Mouse (Mus musculus): Measurements from ENCODE around the gene Memo1.
"Not testable (repeated sequence)": the region's sequence is repeated elsewhere in the genome, so short reads cannot be mapped to it uniquely, and the experiment has no call there.

Memo1 gene

GRCm38 (mm10) chr17:74295026-74295970, at the start of gene Memo1:
Memo1 (minus strand) TSS chr17:74295521.
- peak; percentile 92 for DNase-seq

DNA sequence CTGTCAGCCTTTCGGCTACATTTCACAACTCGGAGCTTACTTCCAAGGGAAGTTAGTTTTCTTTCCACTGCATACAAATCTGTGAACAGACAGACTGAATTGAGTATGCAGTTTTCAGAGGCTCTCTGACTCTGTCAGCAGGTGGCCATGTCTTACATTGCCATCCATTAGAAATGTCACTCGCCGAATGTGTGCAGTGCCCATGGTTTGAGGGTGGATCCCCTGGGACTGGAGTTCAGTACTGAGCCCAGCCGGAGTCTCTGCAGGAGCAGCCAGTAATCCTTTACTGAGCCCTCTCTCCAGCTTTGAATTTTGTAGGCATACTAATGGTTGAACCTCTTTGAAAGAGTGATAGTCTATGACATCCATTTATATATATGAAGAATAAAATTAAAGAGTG, 45.8 kb upstream of the Memo1 start:
- no peak for DNase-seq

GRCm38 (mm10) chr17:74338937-74339804, 43.9 kb upstream of the Memo1 start, which contains the start of gene Spast:
Spast (plus strand) TSS chr17:74338987.
- DNase-seq = peak; percentile 85

DNA sequence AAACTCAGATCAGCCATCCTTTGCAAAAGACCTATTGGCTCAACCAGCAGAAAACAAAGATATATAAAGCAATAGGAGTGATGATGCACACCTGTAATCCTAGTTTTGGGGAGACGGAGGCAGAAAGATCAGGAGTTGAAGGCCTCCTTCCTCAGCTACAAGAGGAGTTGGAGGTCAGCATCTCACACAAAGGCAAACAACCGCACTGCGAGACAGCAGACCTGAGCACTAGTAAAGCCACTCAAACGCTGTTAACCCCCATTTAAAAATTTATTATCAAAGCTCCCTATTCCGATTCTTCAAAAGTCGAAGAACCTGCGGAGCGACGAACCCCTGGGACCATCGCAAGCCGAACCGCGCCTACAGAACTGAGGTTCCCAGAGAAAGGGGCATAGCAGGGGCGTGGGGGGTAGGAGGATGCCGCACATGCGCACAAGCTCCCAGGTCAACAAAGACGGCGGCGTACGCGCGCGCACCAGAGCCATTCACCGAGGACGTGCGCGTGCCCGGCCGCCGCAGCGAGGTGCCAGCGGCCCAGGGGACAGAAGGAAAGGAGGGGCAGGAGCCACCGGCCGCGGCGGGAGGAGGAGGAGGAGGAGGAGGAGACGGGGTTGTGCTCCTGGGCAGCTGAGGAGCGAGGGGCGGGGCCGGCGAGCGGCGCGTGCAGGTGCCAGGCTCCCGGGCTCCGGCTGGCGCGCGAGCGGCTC, 43.1 kb upstream of the Memo1 start:
- peak; percentile 97 for DNase-seq

DNA sequence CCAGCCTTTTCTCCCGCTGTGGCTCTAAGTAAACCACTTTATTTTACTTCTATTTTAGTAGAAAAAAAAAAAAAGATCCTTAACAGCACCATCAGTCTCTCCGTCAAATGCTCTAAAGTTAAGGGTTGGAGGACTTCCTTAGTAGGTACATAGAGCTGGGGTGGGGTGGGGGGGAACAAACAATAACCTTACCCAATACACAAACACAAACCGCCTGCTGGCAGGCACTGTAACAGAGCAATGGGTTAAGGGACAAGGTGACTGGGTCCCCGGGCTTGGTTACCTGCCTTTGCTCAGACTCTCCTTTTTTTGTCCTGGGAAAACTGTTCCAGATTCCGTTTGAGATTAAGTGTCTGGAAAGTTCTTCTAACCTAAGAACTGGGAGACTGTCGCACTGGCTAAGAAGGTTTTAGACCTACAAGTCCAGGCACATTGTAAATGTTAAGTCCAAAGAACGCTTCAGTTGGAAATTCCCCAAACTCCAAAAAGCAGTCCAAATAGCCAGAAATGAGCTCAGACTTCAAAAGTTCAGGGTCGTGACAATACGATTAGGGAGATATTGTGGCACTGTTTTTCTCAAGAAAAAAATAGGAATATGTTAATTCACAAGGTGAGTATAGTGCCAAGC, 35.8 kb upstream of the Memo1 start:
- DNase-seq = no peak

DNA sequence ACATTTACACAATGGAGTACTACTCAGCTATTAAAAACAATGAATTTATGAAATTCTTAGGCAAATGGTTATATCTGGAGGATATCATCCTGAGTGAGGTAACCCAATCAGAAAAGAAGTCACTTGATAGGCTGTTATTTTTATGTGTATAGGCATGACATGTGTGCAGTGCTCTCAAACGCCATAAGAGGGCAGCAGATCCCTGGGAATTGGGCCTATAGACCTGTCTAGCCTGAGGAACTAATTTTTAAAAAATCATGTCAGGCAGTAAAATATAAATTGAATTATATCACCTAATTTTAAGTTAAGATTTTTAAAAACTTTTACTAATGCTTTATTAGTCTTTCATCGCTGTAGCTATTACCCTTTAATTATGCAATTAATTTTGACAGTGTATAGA, 32.8 kb upstream of the Memo1 start:
- DNase-seq = peak; percentile 73

- not testable (repeated sequence) for DNase-seq
These were observed 31.9 kb upstream of the Memo1 start for GRCm38 (mm10) chr17:74327195-74327594.

DNA sequence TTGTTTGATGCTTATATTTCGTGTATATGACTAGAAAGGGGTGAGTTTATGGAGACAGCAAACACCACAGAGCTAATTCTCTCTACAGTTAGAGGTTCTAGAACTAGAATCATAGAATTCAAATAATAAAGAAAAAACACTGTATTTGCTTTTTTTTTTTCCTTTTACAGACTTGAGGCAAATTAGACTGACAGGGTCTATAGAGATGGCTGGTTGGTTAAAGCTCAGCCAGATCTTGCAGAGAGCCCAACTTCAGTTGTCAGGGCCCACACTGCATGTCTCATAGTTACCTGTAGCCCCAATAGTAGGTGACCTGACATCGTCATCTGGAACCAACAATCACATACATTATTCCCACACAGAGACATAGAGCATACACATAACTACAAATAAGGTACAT, 28.5 kb upstream of the Memo1 start, which contains the start of gene Dpy30:
Dpy30 (minus strand) TSS at position 101 of the 400 bp plus-strand sequence.
- DNase-seq = no peak

GRCm38 (mm10) chr17:74322400-74323054, 27.2 kb upstream of the Memo1 start:
- DNase-seq = no peak

DNA sequence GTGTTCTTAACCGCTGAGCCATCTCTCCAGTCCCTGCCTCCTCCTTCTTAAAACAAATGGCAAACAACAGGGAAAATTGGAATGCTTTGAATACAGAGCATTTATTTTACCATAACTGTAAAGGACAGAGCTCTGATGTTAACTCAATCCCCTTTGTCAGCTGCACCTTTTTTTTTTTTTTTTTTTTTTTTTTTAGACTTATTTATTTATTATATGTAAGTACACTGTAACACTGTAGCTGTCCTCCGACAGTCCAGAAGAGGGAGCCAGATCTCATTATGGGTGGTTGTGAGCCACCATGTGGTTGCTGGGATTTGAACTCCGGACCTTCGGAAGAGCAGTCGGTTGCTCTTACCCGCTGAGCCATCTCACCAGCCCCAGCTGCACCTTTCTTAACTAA, 23.4 kb upstream of the Memo1 start:
- no peak for DNase-seq

DNA sequence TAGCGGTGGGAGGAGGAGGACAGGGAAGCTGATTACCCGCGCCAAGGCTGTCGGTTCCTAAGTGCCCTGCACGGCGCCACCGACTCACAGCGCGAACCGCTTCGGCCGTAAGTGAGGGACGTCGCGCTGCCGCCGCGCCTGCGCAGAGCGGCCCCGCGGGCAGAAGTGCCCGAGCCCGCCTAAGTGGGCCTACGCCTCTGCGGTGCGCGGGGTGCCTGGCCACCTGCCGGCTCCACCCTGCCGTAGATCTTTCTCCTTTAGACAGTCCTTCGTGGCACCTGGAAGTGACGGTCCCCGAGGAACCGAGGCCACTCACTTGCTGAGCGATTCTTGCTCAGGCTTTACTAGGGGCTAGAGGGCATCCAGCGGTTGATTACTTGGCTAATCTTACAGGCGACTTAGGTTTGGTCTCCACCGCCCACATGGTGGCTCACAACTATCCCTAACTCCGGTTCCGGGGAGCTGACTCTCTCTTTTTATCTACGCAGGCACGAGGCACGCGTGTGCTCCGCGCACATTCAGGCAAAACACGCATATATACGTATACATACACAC, 21.1 kb upstream of the Memo1 start:
- DNase-seq = peak; percentile 92

- no peak for DNase-seq
These were observed 20.4 kb upstream of the Memo1 start for GRCm38 (mm10) chr17:74315445-74316308.

- no peak for DNase-seq
These were observed 10.7 kb upstream of the Memo1 start for GRCm38 (mm10) chr17:74306021-74306420.

GRCm38 (mm10) chr17:74305616-74306015, 10.3 kb upstream of the Memo1 start:
- DNase-seq = no peak

GRCm38 (mm10) chr17:74304060-74304459, 8.7 kb upstream of the Memo1 start:
- no peak for DNase-seq

GRCm38 (mm10) chr17:74300089-74300488, 4.8 kb upstream of the Memo1 start:
- DNase-seq = no peak

- not testable (repeated sequence) for DNase-seq
These were observed 1.7 kb upstream of the Memo1 start for GRCm38 (mm10) chr17:74296991-74297390.

GRCm38 (mm10) chr17:74296076-74296823, 929 bp upstream of the Memo1 start:
- DNase-seq = peak; percentile 44

GRCm38 (mm10) chr17:74294426-74295025, 795 bp downstream of the Memo1 start:
- peak; percentile 92 for DNase-seq
